32 mouse cellular contexts compared by ENCODE assay signal in genomic region chr17:75575608-75576007, GRCm38 (mm10). TPM values are rescaled to one million over a fixed set of nuclear protein-coding genes. Genes with fewer than 3 reads are reported as not detected.
DNase-seq lines count a peak whose midpoint lies in the region; ATAC-seq lines count a peak whose summit lies in the region.
"Had no signal": no experiment of that assay in that cellular context is flagged by ENCODE, and none has a peak within 500 bp of the region (broad histone marks: within the 10 kb centered on the region; RNA-seq: fewer than 3 reads in every experiment).

No protein-coding gene starts in this region.

- no peak overlapping the region for H3K27ac ChIP-seq in hindbrain, embryonic 13.5 days
- no peak overlapping the region for H3K27ac ChIP-seq in hindbrain, embryonic 12.5 days
- no peak overlapping the region for H3K27ac ChIP-seq in limb, embryonic 13.5 days
- H3K27ac ChIP-seq in limb, embryonic 10.5 days, result no peak overlapping the region
- H3K27ac ChIP-seq in intestine, embryonic 16.5 days (ENCODE audit: low read length), result no peak overlapping the region
- H3K27ac ChIP-seq in neural tube, embryonic 13.5 days (replicated peaks), result peak overlapping the region; percentile 47
- H3K27ac ChIP-seq: embryonic facial prominence, embryonic 12.5 days; forebrain, embryonic 15.5 days; heart, adult 2 months; heart, embryonic 13.5 days; layer of hippocampus, adult 2 months; liver, embryonic 14.5 days; macrophage; midbrain, embryonic 10.5 days; midbrain, embryonic 15.5 days; stomach, postnatal 0 days had no signal

- DNase-seq in limb, embryonic 10.5 days (ENCODE audit: low spot score), result no peak
- no peak for DNase-seq in cerebellum, postnatal 4 days (ENCODE audit: low spot score in 2 of 2)
- DNase-seq: adrenal gland, postnatal 14 days; cerebellum, adult 11 months; cerebellum, adult 9-10 months; cerebellum, postnatal 36 days; heart, adult 2 months; heart, postnatal 10 days; kidney, postnatal 25 days; liver; lung, adult 2 months; lung, postnatal 10 days; right cerebral cortex, postnatal 4 days; thymus, adult 18-20 months; thymus, postnatal 36 days had no signal

- WGBS in hindbrain, embryonic 13.5 days, result 70% methylated on average over 7 of the region's 7 CpGs
- 83% methylated on average over 7 of the region's 7 CpGs for WGBS in hindbrain, embryonic 12.5 days
- WGBS in limb, embryonic 13.5 days, result 46% methylated on average over 7 of the region's 7 CpGs
- 65% methylated on average over 7 of the region's 7 CpGs for WGBS in limb, embryonic 10.5 days
- WGBS in intestine, embryonic 16.5 days, result 39% methylated on average over 7 of the region's 7 CpGs
- WGBS in neural tube, embryonic 13.5 days, result 32% methylated on average over 7 of the region's 7 CpGs

- H3K9me3 ChIP-seq in hindbrain, embryonic 13.5 days, result no peaks in the 10 kb centered on the region
- H3K9me3 ChIP-seq in hindbrain, embryonic 12.5 days (replicated peaks), result no peaks in the 10 kb centered on the region
- no peaks in the 10 kb centered on the region for H3K9me3 ChIP-seq in limb, embryonic 13.5 days
- H3K9me3 ChIP-seq in limb, embryonic 10.5 days (replicated peaks), result no peaks in the 10 kb centered on the region
- H3K9me3 ChIP-seq in intestine, embryonic 16.5 days (ENCODE audit: control insufficient read depth, low read length), result no peaks in the 10 kb centered on the region
- H3K9me3 ChIP-seq in neural tube, embryonic 13.5 days, result no peaks in the 10 kb centered on the region
- H3K9me3 ChIP-seq: embryonic facial prominence, embryonic 12.5 days; heart, embryonic 13.5 days; midbrain, embryonic 10.5 days; midbrain, embryonic 15.5 days had no signal

- no peak overlapping the region for H3K9ac ChIP-seq in hindbrain, embryonic 13.5 days
- no peak overlapping the region for H3K9ac ChIP-seq in hindbrain, embryonic 12.5 days
- H3K9ac ChIP-seq in limb, embryonic 13.5 days, result no peak overlapping the region
- no peak overlapping the region for H3K9ac ChIP-seq in intestine, embryonic 16.5 days (ENCODE audit: low read depth, low read length)
- no peak overlapping the region for H3K9ac ChIP-seq in neural tube, embryonic 13.5 days
- H3K9ac ChIP-seq: embryonic facial prominence, embryonic 12.5 days; forebrain, embryonic 15.5 days; heart, embryonic 13.5 days; liver, embryonic 14.5 days; midbrain, embryonic 15.5 days had no signal

- H3K4me3 ChIP-seq in hindbrain, embryonic 13.5 days, result no peak overlapping the region
- no peak overlapping the region for H3K4me3 ChIP-seq in hindbrain, embryonic 12.5 days
- no peak overlapping the region for H3K4me3 ChIP-seq in limb, embryonic 13.5 days
- H3K4me3 ChIP-seq in limb, embryonic 10.5 days, result no peak overlapping the region
- H3K4me3 ChIP-seq in intestine, embryonic 16.5 days (ENCODE audit: low read length), result no peak overlapping the region
- no peak overlapping the region for H3K4me3 ChIP-seq in neural tube, embryonic 13.5 days
- H3K4me3 ChIP-seq: embryonic facial prominence, embryonic 12.5 days; forebrain, embryonic 15.5 days; heart, adult 2 months; heart, embryonic 13.5 days; layer of hippocampus, adult 2 months; midbrain, embryonic 10.5 days; midbrain, embryonic 15.5 days; myocyte had no signal

- H3K36me3 ChIP-seq in hindbrain, embryonic 13.5 days, result no peaks in the 10 kb centered on the region
- H3K36me3 ChIP-seq in hindbrain, embryonic 12.5 days, result no peaks in the 10 kb centered on the region
- no peaks in the 10 kb centered on the region for H3K36me3 ChIP-seq in limb, embryonic 13.5 days
- H3K36me3 ChIP-seq in limb, embryonic 10.5 days, result no peaks in the 10 kb centered on the region
- no peaks in the 10 kb centered on the region for H3K36me3 ChIP-seq in intestine, embryonic 16.5 days (ENCODE audit: control insufficient read depth, insufficient read depth, low read length)
- H3K36me3 ChIP-seq in neural tube, embryonic 13.5 days, result no peaks in the 10 kb centered on the region
- H3K36me3 ChIP-seq: embryonic facial prominence, embryonic 12.5 days; forebrain, embryonic 15.5 days; heart, embryonic 13.5 days; midbrain, embryonic 10.5 days; midbrain, embryonic 15.5 days had no signal

- ATAC-seq in hindbrain, embryonic 13.5 days (ENCODE audit: low FRiP score), result peak; percentile 59; the same call in 1 of the 2 replicates
- no peak for ATAC-seq in hindbrain, embryonic 12.5 days (ENCODE audit: low FRiP score)
- ATAC-seq in limb, embryonic 13.5 days (ENCODE audit: low FRiP score, low read depth), result peak; percentile 75; the same call in 1 of the 2 replicates
- ATAC-seq in intestine, embryonic 16.5 days, result peak; percentile 95
- ATAC-seq in neural tube, embryonic 13.5 days (ENCODE audit: low read depth), result peak; percentile 93
- ATAC-seq in megakaryocyte, adult 5-6 weeks (ENCODE audit: poor library complexity, severe bottlenecking), result no peak
- ATAC-seq: forebrain, embryonic 15.5 days; hindbrain, embryonic 16.5 days; midbrain, embryonic 15.5 days had no signal

- H3K27me3 ChIP-seq in hindbrain, embryonic 13.5 days, result no peaks in the 10 kb centered on the region
- no peaks in the 10 kb centered on the region for H3K27me3 ChIP-seq in hindbrain, embryonic 12.5 days
- no peaks in the 10 kb centered on the region for H3K27me3 ChIP-seq in limb, embryonic 13.5 days
- H3K27me3 ChIP-seq in limb, embryonic 10.5 days (ENCODE audit: low read depth, poor library complexity, severe bottlenecking), result no peaks in the 10 kb centered on the region
- no peaks in the 10 kb centered on the region for H3K27me3 ChIP-seq in intestine, embryonic 16.5 days (replicated peaks; ENCODE audit: control insufficient read depth, insufficient read depth, low read length)
- H3K27me3 ChIP-seq in neural tube, embryonic 13.5 days, result no peaks in the 10 kb centered on the region
- H3K27me3 ChIP-seq: embryonic facial prominence, embryonic 12.5 days; forebrain, embryonic 15.5 days; heart, embryonic 13.5 days; midbrain, embryonic 15.5 days had no signal

- H3K4me1 ChIP-seq in hindbrain, embryonic 13.5 days (replicated peaks), result no peaks in the 10 kb centered on the region
- no peaks in the 10 kb centered on the region for H3K4me1 ChIP-seq in hindbrain, embryonic 12.5 days
- no peaks in the 10 kb centered on the region for H3K4me1 ChIP-seq in limb, embryonic 13.5 days
- H3K4me1 ChIP-seq in limb, embryonic 10.5 days, result no peaks in the 10 kb centered on the region
- peaks cover 3% of the 10 kb centered on the region; the same call in 1 of the 2 replicates for H3K4me1 ChIP-seq in intestine, embryonic 16.5 days (ENCODE audit: control insufficient read depth, insufficient read depth, low read length)
- no peaks in the 10 kb centered on the region; the same call in 1 of the 2 replicates for H3K4me1 ChIP-seq in neural tube, embryonic 13.5 days (replicated peaks)
- H3K4me1 ChIP-seq: embryonic facial prominence, embryonic 12.5 days; forebrain, embryonic 15.5 days; midbrain, embryonic 10.5 days; midbrain, embryonic 15.5 days had no signal

- no peak overlapping the region for H3K4me2 ChIP-seq in hindbrain, embryonic 13.5 days
- no peak overlapping the region for H3K4me2 ChIP-seq in hindbrain, embryonic 12.5 days (replicated peaks)
- no peak overlapping the region for H3K4me2 ChIP-seq in limb, embryonic 13.5 days (replicated peaks)
- H3K4me2 ChIP-seq in intestine, embryonic 16.5 days (ENCODE audit: low read depth, low read length), result 0 out of 2 replicates have a peak overlapping the region, but pooled peaks have one; percentile 6
- no peak overlapping the region for H3K4me2 ChIP-seq in neural tube, embryonic 13.5 days
- H3K4me2 ChIP-seq: embryonic facial prominence, embryonic 12.5 days; forebrain, embryonic 15.5 days; heart, embryonic 13.5 days; midbrain, embryonic 15.5 days had no signal

RNA-seq across cellular contexts. Expression of gene Fam98a, which starts 23.9 kb away (rescaled TPM):
- 29.9 and 30.5 TPM in 2 replicates for polyA plus RNA-seq in hindbrain, embryonic 13.5 days (2015; fragmentation: Nextera tagmentation; extraction: Ambion mirVana)
- polyA plus RNA-seq in hindbrain, embryonic 12.5 days (2016; fragmentation: Nextera tagmentation; extraction: Ambion mirVana), result 31.3 and 36.4 TPM in 2 replicates
- 30.6 and 30.8 TPM in 2 replicates for polyA plus RNA-seq in limb, embryonic 13.5 days (2015; fragmentation: Nextera tagmentation; extraction: Ambion mirVana)
- polyA plus RNA-seq in limb, embryonic 10.5 days (2016; fragmentation: Nextera tagmentation; extraction: Ambion mirVana), result 24.5 TPM in 2 replicates
- polyA plus RNA-seq in intestine, embryonic 16.5 days (2015; fragmentation: Nextera tagmentation; extraction: Ambion mirVana), result 17.6 and 18.8 TPM in 2 replicates
- 31.5 and 38.3 TPM in 2 replicates for polyA plus RNA-seq in neural tube, embryonic 13.5 days (2015; fragmentation: Nextera tagmentation; extraction: Ambion mirVana)
- total RNA-seq in megakaryocyte, adult 5-6 weeks (2015), result 16.1 and 16.4 TPM in 2 replicates
- total RNA-seq in megakaryocyte, adult 5-6 weeks (2017), result 11.0 and 12.2 TPM in 2 replicates

Comparison
In these comparisons a context has a peak if more than half of its experiments do, and no peak if none do; other contexts are left out.
1. ATAC-seq: peak in hindbrain, embryonic 13.5 days (single experiment), limb, embryonic 13.5 days (single experiment), intestine, embryonic 16.5 days (single experiment) and neural tube, embryonic 13.5 days (single experiment); none in hindbrain, embryonic 12.5 days (single experiment) and megakaryocyte, adult 5-6 weeks (single experiment).